In the genomic region with DNA sequence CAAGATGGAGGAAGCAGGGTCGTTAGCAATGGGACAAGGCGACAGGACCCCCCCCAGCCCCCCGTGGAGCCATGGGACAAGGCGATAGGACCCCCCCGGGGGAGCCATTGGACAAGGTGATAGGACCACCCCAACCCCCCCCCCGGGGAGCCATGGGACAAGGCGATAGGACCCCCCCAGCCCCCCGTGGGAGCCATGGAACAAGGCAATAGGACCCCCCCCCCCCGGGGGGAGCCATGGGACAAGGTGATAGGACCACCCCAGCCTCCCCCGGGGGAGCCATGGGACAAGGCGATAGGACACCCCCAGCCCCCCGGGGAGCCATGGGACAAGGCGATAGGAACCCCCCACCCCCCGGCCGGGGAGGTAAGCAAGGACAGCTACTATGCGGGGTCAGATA, we compare ENCODE assay signal across 15 mouse cellular contexts.
"Had no signal": no experiment of that assay in that cellular context is flagged by ENCODE, and none has a peak within 500 bp of the region (broad histone marks: within the 10 kb centered on the region; RNA-seq: fewer than 3 reads in every experiment).

No protein-coding gene starts in this region.

- H3K36me3 ChIP-seq: limb, embryonic 12.5 days; limb, embryonic 15.5 days; liver, embryonic 12.5 days; liver, embryonic 15.5 days; stomach, embryonic 15.5 days had no signal

- H3K4me3 ChIP-seq: layer of hippocampus, adult 2 months; limb, embryonic 12.5 days; limb, embryonic 15.5 days; liver, embryonic 12.5 days; liver, embryonic 15.5 days; stomach, embryonic 15.5 days had no signal

- H3K27ac ChIP-seq: layer of hippocampus, adult 2 months; limb, embryonic 12.5 days; limb, embryonic 15.5 days; liver, embryonic 12.5 days; liver, embryonic 15.5 days; stomach, embryonic 15.5 days had no signal

- H3K27me3 ChIP-seq: limb, embryonic 15.5 days; liver, embryonic 15.5 days; stomach, embryonic 15.5 days had no signal

- DNase-seq: kidney, adult 11 months; kidney, adult 9 months; layer of hippocampus, adult 9-11 months; lung, adult 2 months; lung, postnatal 14 days; lung, postnatal 4 days; midbrain, embryonic 14.5 days; thymus, adult 2 months; thymus, postnatal 14 days had no signal

- H3K4me1 ChIP-seq: stomach, embryonic 15.5 days had no signal
